Mouse (Mus musculus) adrenal gland, postnatal 10 days (tissue): Measurements from ENCODE around the gene Gnb1. TPM values are rescaled to one million over a fixed set of nuclear protein-coding genes. Genes with fewer than 3 reads are reported as not detected.
A peak's percentile ranks its signal among the peaks of the same experiment; 100 is the strongest.

Experiments
- DNase-seq: peaks from one replicate; pipeline ENCODE4 v3.0.0; 2021; ENCODE audit warnings: mixed read lengths
- total RNA-seq, 2 experiments: library from RNA; stranded (reverse); gene quantifications; 2 replicates each; pipeline ENCODE4 v1.2.3; 2021

Gnb1 gene
- total RNA-seq, 2 experiments from 2014 or later = 375 to 395 TPM

- peak; percentile 76 for DNase-seq
Measured at GRCm38 (mm10) chr4:155577132-155577531, 86.0 kb downstream of the Gnb1 start.

- DNase-seq = no peak
Measured at GRCm38 (mm10) chr4:155577741-155578140, 86.6 kb downstream of the Gnb1 start.

- peak; percentile 94 for DNase-seq
Measured at GRCm38 (mm10) chr4:155578336-155579125, 87.4 kb downstream of the Gnb1 start.

- DNase-seq = peak; percentile 79
Measured at GRCm38 (mm10) chr4:155580420-155580819, 89.3 kb downstream of the Gnb1 start.

- DNase-seq = peak; percentile 55
Measured at GRCm38 (mm10) chr4:155582279-155582905, 91.2 kb downstream of the Gnb1 start.

- DNase-seq = no peak
Measured at GRCm38 (mm10) chr4:155589356-155589755, 98.2 kb downstream of the Gnb1 start.

- no peak for DNase-seq
Measured at GRCm38 (mm10) chr4:155591012-155591719, 100.0 kb downstream of the Gnb1 start.

GRCm38 (mm10) chr4:155593780-155594179 lies 102.6 kb downstream of the Gnb1 start:
- DNase-seq = peak; percentile 56

- peak; percentile 51 for DNase-seq
Measured at GRCm38 (mm10) chr4:155595777-155596176, 104.6 kb downstream of the Gnb1 start.

- DNase-seq = no peak
Measured at GRCm38 (mm10) chr4:155596606-155597005, 105.4 kb downstream of the Gnb1 start.

- no peak for DNase-seq
Measured at GRCm38 (mm10) chr4:155598536-155598935, 107.4 kb downstream of the Gnb1 start.

GRCm38 (mm10) chr4:155599901-155600825 lies 109.0 kb downstream of the Gnb1 start:
- peak; percentile 55 for DNase-seq

- peak; percentile 98 for DNase-seq
Measured at GRCm38 (mm10) chr4:155601091-155601996, 110.2 kb downstream of the Gnb1 start, which contains the start of gene Slc35e2. Slc35e2 (plus strand) TSS chr4:155601416.

GRCm38 (mm10) chr4:155601997-155602456 lies 110.9 kb downstream of the Gnb1 start:
- no peak for DNase-seq

- no peak for DNase-seq
Measured at GRCm38 (mm10) chr4:155602753-155603152, 111.6 kb downstream of the Gnb1 start.

GRCm38 (mm10) chr4:155603801-155604200 lies 112.6 kb downstream of the Gnb1 start:
- DNase-seq = no peak

- no peak for DNase-seq
Measured at GRCm38 (mm10) chr4:155605132-155605531, 114.0 kb downstream of the Gnb1 start.

GRCm38 (mm10) chr4:155606825-155607224 lies 115.7 kb downstream of the Gnb1 start:
- no peak for DNase-seq
